Mouse (Mus musculus): Measurements from ENCODE around the gene Gsg1l.

DNA sequence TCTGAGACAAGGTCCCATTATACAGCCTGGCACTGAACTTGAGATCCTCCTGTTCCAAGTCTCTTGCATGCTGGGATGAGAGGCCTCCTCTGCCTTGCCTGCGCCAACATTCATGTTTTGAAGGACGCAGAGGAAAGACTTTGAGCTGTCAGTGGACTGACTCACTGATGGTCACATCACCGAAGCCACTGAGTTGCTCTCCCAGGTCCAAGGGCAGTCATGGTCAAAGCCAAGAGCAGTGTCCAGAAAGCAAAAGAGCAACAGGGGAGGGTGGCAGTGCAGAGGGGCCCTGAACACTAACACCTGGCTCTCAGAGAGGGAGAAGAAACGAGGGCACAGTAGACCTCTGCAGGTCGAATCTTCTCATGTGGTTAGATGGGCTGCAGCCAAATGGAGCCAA is 188.6 kb downstream of the Gsg1l start:
- TF ChIP-seq POLR2A (IDR thresholded peaks at IDR 0.05; ENCODE audit: insufficient read depth, low read length) (no peak), CTCF (IDR thresholded peaks at IDR 0.05; ENCODE audit: low read depth, low read length) (no peak)

Data from ES-Bruce4 (cell line).